Mouse (Mus musculus) hindbrain, embryonic 16.5 days (tissue): ENCODE measurements at regions not wholly inside any gene's neighbourhood (a gene's known extent, or its start where the extent isn't known, plus 50 kb on each side); places are given as distances from the start of the nearest gene placed in this dataset.

ENCODE experiments used
- ATAC-seq: fragments of 200-750 bp; cut with Nextera tagmentation; 2 replicates; pipeline ENCODE4 v1.8.0; 2017; ENCODE audit warnings: moderate TSS enrichment, moderate library complexity
- H3K27ac ChIP-seq: fragments of 300-500 bp; sonication (generic); 2 replicates; pipeline ENCODE4 v1.5.1; 2014; ENCODE audit warnings: low read depth, mild to moderate bottlenecking, control low read depth, low read length, moderate library complexity
- H3K27me3 ChIP-seq: fragments of 300-500 bp; sonication (generic); replicated peaks from 2 replicates; pipeline ENCODE4 v1.6.1; 2014; ENCODE audit warnings: low read length; ENCODE audit not compliant: control insufficient read depth, insufficient read depth
- H3K36me3 ChIP-seq: fragments of 300-500 bp; sonication (generic); 2 replicates; pipeline ENCODE4 v1.6.1; 2014; ENCODE audit warnings: mild to moderate bottlenecking, low read length, moderate library complexity, mixed read lengths; ENCODE audit not compliant: control insufficient read depth, insufficient read depth
- H3K4me1 ChIP-seq: fragments of 300-500 bp; sonication (generic); 2 replicates; pipeline ENCODE4 v1.6.1; 2014; ENCODE audit warnings: low read depth, low read length; ENCODE audit not compliant: control insufficient read depth, insufficient read depth
- H3K4me2 ChIP-seq: fragments of 300-500 bp; sonication (generic); 2 replicates; pipeline ENCODE4 v1.6.1; 2014; ENCODE audit warnings: mild to moderate bottlenecking, low read length, control low read depth, moderate library complexity
- H3K4me3 ChIP-seq: fragments of 300-500 bp; sonication (generic); 2 replicates; pipeline ENCODE4 v1.5.1; 2014; ENCODE audit warnings: mild to moderate bottlenecking, low read length, control low read depth, moderate library complexity
- H3K9ac ChIP-seq: fragments of 300-500 bp; sonication (generic); 2 replicates; pipeline ENCODE4 v1.6.1; 2014; ENCODE audit warnings: low read depth, mild to moderate bottlenecking, control low read depth, low read length, moderate library complexity
- H3K9me3 ChIP-seq: fragments of 300-500 bp; sonication (generic); 2 replicates; pipeline ENCODE4 v1.6.1; 2014; ENCODE audit warnings: mild to moderate bottlenecking, low read length, moderate library complexity; ENCODE audit not compliant: control insufficient read depth
- WGBS: fragments of 180-500 bp; shearing (Covaris S2); extraction: QIAGEN DNeasy Blood & Tissue Kit; methylation state at CpG from one replicate; pipeline ENCODE4 v1.1.7; 2014; 5-methylcytosine and 5-hydroxymethylcytosine counted together

DNA sequence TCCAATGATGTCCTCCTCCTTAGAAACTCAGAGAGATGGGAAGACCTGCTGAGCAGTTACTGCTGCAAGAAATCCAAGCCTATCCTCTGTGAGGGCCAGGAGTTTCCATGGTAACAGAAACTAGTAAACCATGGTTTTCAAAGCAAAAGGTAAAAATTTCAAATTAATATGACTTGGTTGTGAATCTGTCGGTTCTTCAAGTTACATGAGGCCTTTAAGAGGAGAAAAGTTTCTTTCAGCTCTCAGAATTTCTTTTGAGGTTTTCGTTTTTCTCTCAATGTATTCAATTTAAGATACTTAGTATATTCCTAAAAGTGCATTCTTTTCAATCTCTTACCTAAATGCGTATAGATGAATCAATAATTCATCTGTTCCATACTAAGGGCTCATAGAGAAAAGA is 53.9 kb upstream of the Ptgfr start:
- Histone ChIP-seq H3K4me1 (no peaks in the 10 kb centered on the region), H3K9me3 (no peaks in the 10 kb centered on the region), H3K9ac (no peak overlapping the region), H3K27ac (peak overlapping the region; percentile 40; the same call in 1 of the 2 replicates), H3K36me3 (no peaks in the 10 kb centered on the region), H3K27me3 (no peaks in the 10 kb centered on the region), H3K4me3 (no peak overlapping the region), H3K4me2 (no peak overlapping the region)
- 50% methylated on average over 3 of the region's 3 CpGs for WGBS
- ATAC-seq: no peak

DNA sequence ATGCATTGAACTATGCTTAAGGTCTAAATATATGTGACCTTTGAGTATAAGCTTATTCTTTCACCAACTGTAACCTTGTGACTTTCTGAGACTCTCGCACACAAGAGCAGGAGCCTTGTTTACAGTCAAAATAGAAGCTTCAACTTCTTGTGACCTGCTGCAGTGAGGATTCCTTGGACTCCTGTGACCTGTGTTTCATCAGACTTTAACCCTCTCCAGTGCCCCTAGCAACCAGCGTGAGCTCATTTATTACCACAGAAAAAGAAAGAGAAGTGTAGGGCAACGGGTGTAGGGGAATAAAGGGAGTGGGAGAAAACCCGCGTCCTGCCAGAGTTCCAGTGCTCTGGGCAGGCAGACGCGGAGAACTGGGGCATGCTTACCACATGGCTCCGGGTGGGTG is 52.3 kb upstream of the Ptgfr start:
- Histone ChIP-seq H3K27me3 (no peaks in the 10 kb centered on the region), H3K36me3 (no peaks in the 10 kb centered on the region), H3K27ac (no peak overlapping the region), H3K4me2 (no peak overlapping the region), H3K9me3 (no peaks in the 10 kb centered on the region), H3K4me1 (no peaks in the 10 kb centered on the region), H3K4me3 (no peak overlapping the region), H3K9ac (no peak overlapping the region)
- WGBS: 52% methylated on average over 8 of the region's 8 CpGs
- no peak for ATAC-seq
